Mouse (Mus musculus): ENCODE measurements around the gene Hnrnpul2.

GRCm38 (mm10) chr19:8881034-8881392, 61.2 kb downstream of the Hnrnpul2 start:
- no peak for TF ChIP-seq UBTF (IDR thresholded peaks at IDR 0.05; ENCODE audit: borderline replicate concordance, insufficient read depth, low read depth, low read length)
- TF ChIP-seq POLR2AphosphoS5 (IDR thresholded peaks at IDR 0.05; ENCODE audit: borderline replicate concordance, low read depth, low read length), result no peak
- no peak for TF ChIP-seq EP300 (IDR thresholded peaks at IDR 0.05; ENCODE audit: low read depth in 1 of 2, low read length in 2 of 2)
- no peak for TF ChIP-seq GABPA (IDR thresholded peaks at IDR 0.05; ENCODE audit: low read depth, low read length)
- no peak for TF ChIP-seq GATA1 (IDR thresholded peaks at IDR 0.05; ENCODE audit: low read depth, low read length)
- TF ChIP-seq CTCF (IDR thresholded peaks at IDR 0.05 in 2 of 3, conservative IDR thresholded peaks at IDR 0.05 in 1 of 3; ENCODE audit: control insufficient read depth in 1 of 3, insufficient read depth in 1 of 3, low read depth in 2 of 3, low read length in 3 of 3, poor library complexity in 1 of 3, severe bottlenecking in 1 of 3), result no peak
- no peak for TF ChIP-seq POLR2A (IDR thresholded peaks at IDR 0.05; ENCODE audit: control insufficient read depth in 1 of 2, insufficient read depth in 1 of 2, low read depth in 1 of 2, low read length in 2 of 2, poor library complexity in 1 of 2)
- no peak for TF ChIP-seq MXI1 (IDR thresholded peaks at IDR 0.05; ENCODE audit: low read depth, low read length)
- TF ChIP-seq TBP (IDR thresholded peaks at IDR 0.05; ENCODE audit: low read depth, low read length), result no peak
- TF ChIP-seq POLR2AphosphoS2 (IDR thresholded peaks at IDR 0.05; ENCODE audit: low read length), result no peak
- TF ChIP-seq ELF1 (IDR thresholded peaks at IDR 0.05; ENCODE audit: low read depth, low read length), result no peak
